Mouse (Mus musculus) MEL (cell line): ENCODE results near the gene Gpr45.

Experiments used
- MAZ ChIP-seq: IDR thresholded peaks from 2 replicates; pipeline ENCODE4 v1.6.1; 2012; ENCODE audit warnings: low read depth, mild to moderate bottlenecking, inconsistent platforms, low read length, improper control_type of control experiment
- ZC3H11A ChIP-seq: IDR thresholded peaks from 2 replicates; pipeline ENCODE4 v1.6.1; 2012; ENCODE audit warnings: low read depth, mild to moderate bottlenecking, inconsistent platforms, low read length, improper control_type of control experiment

- TF ChIP-seq ZC3H11A, result no peak
- TF ChIP-seq MAZ, result no peak
Measured at GRCm38 (mm10) chr1:42923924-42924323, 28.7 kb upstream of the Gpr45 start.
